Mouse (Mus musculus): ENCODE data around the gene Pex16. TPM values are rescaled to one million over a fixed set of nuclear protein-coding genes. Genes with fewer than 3 reads are reported as not detected.

The Pex16 gene
- polyA plus RNA-seq, 1 experiment from 2014 or later, result 18.6 TPM

GRCm38 (mm10) chr2:92411705-92412104 lies 37.2 kb downstream of the Pex16 start:
- no peak overlapping the region for H3K4me3 ChIP-seq
- no peaks in the 10 kb centered on the region for H3K4me1 ChIP-seq
- no peak overlapping the region for H3K9ac ChIP-seq
- no peak overlapping the region for H3K4me2 ChIP-seq (replicated peaks)
- H3K27me3 ChIP-seq, result no peaks in the 10 kb centered on the region
- ATAC-seq (ENCODE audit: low FRiP score, low read depth), result no peak
- 88% methylated on average over 10 of the region's 10 CpGs for WGBS
- no peak overlapping the region for H3K27ac ChIP-seq
- no peaks in the 10 kb centered on the region for H3K9me3 ChIP-seq
- peaks cover 100% of the 10 kb centered on the region for H3K36me3 ChIP-seq

- no peak overlapping the region for H3K4me2 ChIP-seq (replicated peaks)
- H3K9ac ChIP-seq, result no peak overlapping the region
- H3K4me1 ChIP-seq, result peaks cover 27% of the 10 kb centered on the region
- H3K9me3 ChIP-seq, result no peaks in the 10 kb centered on the region
- no peak for ATAC-seq (ENCODE audit: low FRiP score, low read depth)
- H3K36me3 ChIP-seq, result peaks cover 89% of the 10 kb centered on the region
- no peak overlapping the region for H3K4me3 ChIP-seq
- no peaks in the 10 kb centered on the region for H3K27me3 ChIP-seq
- no peak overlapping the region for H3K27ac ChIP-seq
- 93% methylated on average over 7 of the region's 7 CpGs for WGBS
Observed at GRCm38 (mm10) chr2:92421723-92422387, 47.4 kb downstream of the Pex16 start.

GRCm38 (mm10) chr2:92422388-92423135 lies 48.1 kb downstream of the Pex16 start:
- Histone ChIP-seq H3K4me2 (replicated peaks) (no peak overlapping the region), H3K4me1 (peaks cover 34% of the 10 kb centered on the region), H3K4me3 (no peak overlapping the region), H3K27me3 (no peaks in the 10 kb centered on the region), H3K36me3 (peaks cover 82% of the 10 kb centered on the region), H3K9ac (no peak overlapping the region), H3K27ac (no peak overlapping the region; the same call in 1 of the 2 replicates), H3K9me3 (no peaks in the 10 kb centered on the region)
- 76% methylated on average over 10 of the region's 10 CpGs for WGBS
- ATAC-seq (ENCODE audit: low FRiP score, low read depth), result no peak

- H3K4me3 ChIP-seq, result no peak overlapping the region
- ATAC-seq (ENCODE audit: low FRiP score, low read depth), result no peak
- no peak overlapping the region for H3K4me2 ChIP-seq (replicated peaks)
- 91% methylated on average over 9 of the region's 9 CpGs for WGBS
- H3K9me3 ChIP-seq, result no peaks in the 10 kb centered on the region
- peaks cover 76% of the 10 kb centered on the region for H3K36me3 ChIP-seq
- peaks cover 40% of the 10 kb centered on the region for H3K4me1 ChIP-seq
- H3K27ac ChIP-seq, result no peak overlapping the region
- H3K27me3 ChIP-seq, result no peaks in the 10 kb centered on the region
- no peak overlapping the region for H3K9ac ChIP-seq
Observed at GRCm38 (mm10) chr2:92423156-92423555, 48.7 kb downstream of the Pex16 start.

GRCm38 (mm10) chr2:92423702-92424461 lies 49.4 kb downstream of the Pex16 start:
- Histone ChIP-seq H3K4me1 (peaks cover 47% of the 10 kb centered on the region), H3K9ac (no peak overlapping the region), H3K4me2 (replicated peaks) (peak overlapping the region; percentile 37), H3K36me3 (peaks cover 69% of the 10 kb centered on the region), H3K27me3 (no peaks in the 10 kb centered on the region), H3K9me3 (no peaks in the 10 kb centered on the region), H3K27ac (peak overlapping the region; percentile 89), H3K4me3 (no peak overlapping the region)
- no peak for ATAC-seq (ENCODE audit: low FRiP score, low read depth)
- 84% methylated on average over 9 of the region's 9 CpGs for WGBS

GRCm38 (mm10) chr2:92424462-92425308 lies 50.2 kb downstream of the Pex16 start:
- no peaks in the 10 kb centered on the region for H3K9me3 ChIP-seq
- H3K9ac ChIP-seq, result no peak overlapping the region; the same call in 1 of the 2 replicates
- H3K27ac ChIP-seq, result peak overlapping the region; percentile 89
- peaks cover 61% of the 10 kb centered on the region for H3K36me3 ChIP-seq
- H3K4me2 ChIP-seq (replicated peaks), result peak overlapping the region; percentile 37
- peak overlapping the region; percentile 3; the same call in 1 of the 2 replicates for H3K4me3 ChIP-seq
- peak; percentile 83 for ATAC-seq (ENCODE audit: low FRiP score, low read depth)
- WGBS, result 78% methylated on average over 9 of the region's 9 CpGs
- H3K27me3 ChIP-seq, result no peaks in the 10 kb centered on the region
- peaks cover 54% of the 10 kb centered on the region for H3K4me1 ChIP-seq

- Histone ChIP-seq H3K27ac (peak overlapping the region; percentile 89), H3K4me1 (peaks cover 58% of the 10 kb centered on the region), H3K9ac (no peak overlapping the region), H3K36me3 (peaks cover 54% of the 10 kb centered on the region), H3K4me3 (no peak overlapping the region), H3K27me3 (no peaks in the 10 kb centered on the region), H3K4me2 (replicated peaks) (peak overlapping the region; percentile 37; the same call in 1 of the 2 replicates), H3K9me3 (no peaks in the 10 kb centered on the region)
- no peak for ATAC-seq (ENCODE audit: low FRiP score, low read depth)
- WGBS, result 86% methylated on average over 4 of the region's 4 CpGs
Observed at GRCm38 (mm10) chr2:92425366-92425765, 50.9 kb downstream of the Pex16 start.

GRCm38 (mm10) chr2:92426426-92426825 lies 52.0 kb downstream of the Pex16 start:
- H3K9me3 ChIP-seq, result no peaks in the 10 kb centered on the region
- H3K4me3 ChIP-seq, result no peak overlapping the region
- H3K27ac ChIP-seq, result peak overlapping the region; percentile 89
- H3K4me1 ChIP-seq, result peaks cover 69% of the 10 kb centered on the region
- no peak overlapping the region for H3K9ac ChIP-seq
- ATAC-seq (ENCODE audit: low FRiP score, low read depth), result no peak
- no peaks in the 10 kb centered on the region for H3K27me3 ChIP-seq
- WGBS, result 63% methylated on average over 3 of the region's 3 CpGs
- peak overlapping the region; percentile 27; the same call in 1 of the 2 replicates for H3K4me2 ChIP-seq (replicated peaks)
- peaks cover 43% of the 10 kb centered on the region for H3K36me3 ChIP-seq

- 40% methylated on average over 6 of the region's 6 CpGs for WGBS
- Histone ChIP-seq H3K36me3 (peaks cover 29% of the 10 kb centered on the region), H3K9ac (0 out of 2 replicates have a peak overlapping the region, but pooled peaks have one; percentile 25), H3K4me2 (replicated peaks) (peak overlapping the region; percentile 21; the same call in 1 of the 2 replicates), H3K27me3 (no peaks in the 10 kb centered on the region), H3K27ac (peak overlapping the region; percentile 89; the same call in 1 of the 2 replicates), H3K9me3 (no peaks in the 10 kb centered on the region), H3K4me3 (no peak overlapping the region), H3K4me1 (peaks cover 83% of the 10 kb centered on the region)
- ATAC-seq (ENCODE audit: low FRiP score, low read depth), result peak; percentile 45
Observed at GRCm38 (mm10) chr2:92427882-92428281, 53.4 kb downstream of the Pex16 start.

GRCm38 (mm10) chr2:92430089-92430488 lies 55.6 kb downstream of the Pex16 start:
- H3K4me1 ChIP-seq, result peaks cover 84% of the 10 kb centered on the region
- 82% methylated on average over 2 of the region's 2 CpGs for WGBS

More at GRCm38 (mm10) chr2:92430089-92430488, 55.6 kb downstream of the Pex16 start:
- H3K4me3 ChIP-seq, result no peak overlapping the region
- H3K27ac ChIP-seq, result no peak overlapping the region
- peaks cover 2% of the 10 kb centered on the region; the same call in 1 of the 2 replicates for H3K27me3 ChIP-seq
- no peaks in the 10 kb centered on the region for H3K9me3 ChIP-seq
- no peak overlapping the region for H3K4me2 ChIP-seq (replicated peaks)
- no peak overlapping the region for H3K9ac ChIP-seq
- ATAC-seq (ENCODE audit: low FRiP score, low read depth), result no peak
- H3K36me3 ChIP-seq, result peaks cover 11% of the 10 kb centered on the region; the same call in 1 of the 2 replicates
